Mouse (Mus musculus): ENCODE data around the gene Thoc3. TPM values are rescaled to one million over a fixed set of nuclear protein-coding genes. Genes with fewer than 3 reads are reported as not detected.
"Not testable (repeated sequence)": the region's sequence is repeated elsewhere in the genome, so short reads cannot be mapped to it uniquely, and the experiment has no call there.

Thoc3 gene
- 21.6 and 30.9 TPM in 2 replicates for polyA plus RNA-seq (2012; rRNA removed)

- peak; percentile 31 for DNase-seq (ENCODE audit: low read depth)
Measured at GRCm38 (mm10) chr13:54468098-54469011, at the start of gene Thoc3. Gene Thoc3, minus strand, starts transcription at chr13:54468849.

- no peak for DNase-seq (ENCODE audit: low read depth)
Measured at GRCm38 (mm10) chr13:54505920-54506319, 37.3 kb upstream of the Thoc3 start.

GRCm38 (mm10) chr13:54504611-54505260 is 36.1 kb upstream of the Thoc3 start:
- DNase-seq (ENCODE audit: low read depth), result peak; percentile 17

GRCm38 (mm10) chr13:54503604-54504521 is 35.2 kb upstream of the Thoc3 start, which contains the start of gene Simc1:
Gene Simc1, plus strand, starts transcription at chr13:54503779.
- DNase-seq (ENCODE audit: low read depth), result no peak

GRCm38 (mm10) chr13:54503278-54503603 is 34.6 kb upstream of the Thoc3 start:
- no peak for DNase-seq (ENCODE audit: low read depth)

GRCm38 (mm10) chr13:54501957-54502690 is 33.5 kb upstream of the Thoc3 start:
- DNase-seq (ENCODE audit: low read depth), result no peak

- no peak for DNase-seq (ENCODE audit: low read depth)
Measured at GRCm38 (mm10) chr13:54501352-54501751, 32.7 kb upstream of the Thoc3 start.

- not testable (repeated sequence) for DNase-seq (ENCODE audit: low read depth)
Measured at GRCm38 (mm10) chr13:54499551-54499950, 30.9 kb upstream of the Thoc3 start.

- DNase-seq (ENCODE audit: low read depth), result no peak
Measured at GRCm38 (mm10) chr13:54491381-54491780, 22.7 kb upstream of the Thoc3 start.

- no peak for DNase-seq (ENCODE audit: low read depth)
Measured at GRCm38 (mm10) chr13:54490411-54490810, 21.8 kb upstream of the Thoc3 start.

GRCm38 (mm10) chr13:54481498-54481897 is 12.8 kb upstream of the Thoc3 start:
- DNase-seq (ENCODE audit: low read depth), result no peak

- no peak for DNase-seq (ENCODE audit: low read depth)
Measured at GRCm38 (mm10) chr13:54479286-54479685, 10.6 kb upstream of the Thoc3 start.

- no peak for DNase-seq (ENCODE audit: low read depth)
Measured at GRCm38 (mm10) chr13:54475702-54476101, 7.1 kb upstream of the Thoc3 start.

- no peak for DNase-seq (ENCODE audit: low read depth)
Measured at GRCm38 (mm10) chr13:54474996-54475395, 6.3 kb upstream of the Thoc3 start.

- DNase-seq (ENCODE audit: low read depth), result no peak
Measured at GRCm38 (mm10) chr13:54471967-54472366, 3.3 kb upstream of the Thoc3 start.

- DNase-seq (ENCODE audit: low read depth), result no peak
Measured at GRCm38 (mm10) chr13:54469012-54469354, 334 bp upstream of the Thoc3 start.

GRCm38 (mm10) chr13:54459282-54459681 is 9.4 kb downstream of the Thoc3 start:
- no peak for DNase-seq (ENCODE audit: low read depth)

- DNase-seq (ENCODE audit: low read depth), result no peak
Measured at GRCm38 (mm10) chr13:54457062-54457461, 11.6 kb downstream of the Thoc3 start.

GRCm38 (mm10) chr13:54447496-54448224 is 21.0 kb downstream of the Thoc3 start:
- DNase-seq (ENCODE audit: low read depth), result no peak

GRCm38 (mm10) chr13:54446686-54447495 is 21.8 kb downstream of the Thoc3 start:
- DNase-seq (ENCODE audit: low read depth), result no peak
